Mouse (Mus musculus) spleen, adult 2 months (tissue): Measurements from ENCODE around the gene Slc9a2.

Experiments used
- CTCF ChIP-seq: fragments of 200-500 bp; IDR thresholded peaks from 2 replicates; pipeline ENCODE4 v1.5.1; 2011; ENCODE audit warnings: mild to moderate bottlenecking, inconsistent platforms; ENCODE audit not compliant: insufficient read depth, insufficient read length, insufficient replicate concordance; ENCODE audit errors: extremely low read depth
- POLR2A ChIP-seq: fragments of 200-500 bp; IDR thresholded peaks from 2 replicates; pipeline ENCODE4 v1.6.1; 2011; ENCODE audit warnings: low read depth, low read length, inconsistent platforms

DNA sequence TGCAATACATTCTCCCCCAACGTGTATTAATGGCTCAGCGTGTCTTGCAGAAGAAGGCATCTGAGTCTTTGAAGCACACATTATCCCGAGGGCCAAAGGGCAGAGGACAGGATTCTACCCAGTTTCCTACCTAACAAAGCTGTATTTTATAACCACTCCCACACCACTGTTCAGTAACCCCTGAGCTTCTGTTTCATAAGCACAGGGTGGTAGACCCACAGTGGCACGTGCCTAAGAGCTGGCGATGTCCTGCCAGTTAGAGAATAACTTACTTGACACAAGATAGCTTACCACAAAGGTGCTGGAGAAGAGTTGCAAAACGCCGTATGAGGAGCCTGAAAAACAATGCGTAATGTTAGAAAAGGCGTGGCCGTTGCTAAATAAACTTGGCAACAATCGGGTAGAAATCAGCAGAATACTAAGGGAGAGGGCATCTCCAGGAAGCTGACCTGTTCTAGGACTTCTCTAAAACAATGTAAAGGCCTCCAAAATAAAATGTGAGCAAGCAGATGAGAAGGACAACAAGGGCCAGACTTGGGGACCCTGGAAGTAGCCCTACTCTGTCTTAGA lies 105.6 kb downstream of the Slc9a2 start:
- no peak for TF ChIP-seq POLR2A
- TF ChIP-seq CTCF: no peak
